Mouse (Mus musculus): ENCODE measurements around the gene Mcrip1. TPM values are rescaled to one million over a fixed set of nuclear protein-coding genes. Genes with fewer than 3 reads are reported as not detected.
"Not testable (repeated sequence)": the region's sequence is repeated elsewhere in the genome, so short reads cannot be mapped to it uniquely, and the experiment has no call there.

Gene Mcrip1
- total RNA-seq, 2 experiments from 2014 or later = 21.7 to 22.1 TPM

- Histone ChIP-seq H3K27ac (peak within 1 kb of the TSS; percentile 99), H3K4me3 (peak within 1 kb of the TSS; percentile 76)
- intact Hi-C loops (cut with DNase I) = loop anchor here (1.0 kb wide), 1 partner anchor 22 kb away; the partner anchor contains the start of gene Ppp1r27
- no peak for TF ChIP-seq CTCF (IDR thresholded peaks at IDR 0.05)
- peak; percentile 100 for DNase-seq
Observed at GRCm38 (mm10) chr11:120572752-120573584, 23.4 kb upstream of the Mcrip1 start, which contains the start of gene P4hb. TSS of gene P4hb (minus strand) at chr11:120573253.

- no peak for TF ChIP-seq CTCF (IDR thresholded peaks at IDR 0.05)
- Histone ChIP-seq H3K4me3 (peak overlapping the region; percentile 76), H3K27ac (peak overlapping the region; percentile 99)
- intact Hi-C loops (cut with DNase I) = loop anchor here (1.0 kb wide), 1 partner anchor 21 kb away; the partner anchor contains the start of gene Ppp1r27
- no peak for DNase-seq
Observed at GRCm38 (mm10) chr11:120572417-120572751, 22.9 kb upstream of the Mcrip1 start.

GRCm38 (mm10) chr11:120571754-120572416, 22.4 kb upstream of the Mcrip1 start:
- peak overlapping the region; percentile 99 for H3K27ac ChIP-seq

DNA sequence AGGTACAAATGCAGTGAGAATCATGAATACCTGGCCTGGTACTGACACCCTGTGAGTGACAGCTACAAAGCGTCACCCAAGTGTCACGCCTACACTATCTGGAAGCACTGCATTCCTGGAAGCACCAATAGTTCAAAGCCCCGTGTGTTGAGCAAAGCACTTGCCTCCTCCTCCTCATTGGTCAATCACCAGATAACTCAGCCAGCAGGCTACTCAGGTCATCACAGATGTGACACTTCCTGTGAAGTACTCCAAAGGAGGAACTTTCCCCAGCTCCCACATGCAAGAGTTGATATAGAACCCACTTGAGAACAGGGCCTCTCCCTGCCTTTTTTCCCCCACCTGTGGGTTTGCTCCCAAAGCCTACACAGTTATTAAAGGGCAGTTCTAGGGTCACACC, 21.6 kb upstream of the Mcrip1 start:
- intact Hi-C loops (cut with DNase I) = no loop called here
- DNase-seq = no peak
- H3K4me3 ChIP-seq = peak overlapping the region; percentile 76

More at GRCm38 (mm10) chr11:120571754-120572416, 22.4 kb upstream of the Mcrip1 start:
- no peak for TF ChIP-seq CTCF (IDR thresholded peaks at IDR 0.05)
- no peak for DNase-seq
- H3K4me3 ChIP-seq = peak overlapping the region; percentile 76
- intact Hi-C loops (cut with DNase I) = loop anchor here (1.0 kb wide), 1 partner anchor 21 kb away; the partner anchor contains the start of gene Ppp1r27

DNA sequence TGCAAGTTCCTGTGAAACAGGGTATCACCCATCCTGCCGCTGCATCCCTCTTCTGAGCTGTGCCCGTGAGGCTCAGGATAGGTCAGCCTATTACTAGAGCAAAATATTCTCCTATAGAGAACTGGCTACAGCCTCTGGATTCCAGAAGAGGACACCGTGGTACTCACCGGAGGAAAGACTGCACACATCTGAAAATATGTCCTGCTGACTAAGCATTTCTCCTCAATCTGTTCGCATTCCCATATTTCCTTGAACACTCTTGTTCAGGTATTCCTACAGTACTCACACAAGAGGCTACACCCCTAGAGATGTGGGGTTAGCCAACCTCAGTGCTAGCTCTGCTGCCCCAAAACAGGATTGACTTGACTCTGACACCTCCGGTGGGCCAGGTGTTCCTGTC, 18.8 kb upstream of the Mcrip1 start:
- intact Hi-C loops (cut with DNase I) = no loop called here
- TF ChIP-seq CTCF (IDR thresholded peaks at IDR 0.05) = no peak
- Histone ChIP-seq H3K4me3 (no peak overlapping the region; the same call in 1 of the 2 replicates), H3K27ac (no peak overlapping the region)
- no peak for DNase-seq

More for the DNA sequence above, 21.6 kb upstream of the Mcrip1 start:
- H3K27ac ChIP-seq = 0 out of 2 replicates have a peak overlapping the region, but pooled peaks have one; percentile 99
- TF ChIP-seq CTCF (IDR thresholded peaks at IDR 0.05) = no peak

GRCm38 (mm10) chr11:120565114-120565513, 15.6 kb upstream of the Mcrip1 start:
- no peak for TF ChIP-seq CTCF (IDR thresholded peaks at IDR 0.05)
- intact Hi-C loops (cut with DNase I) = no loop called here
- no peak for DNase-seq
- Histone ChIP-seq H3K4me3 (no peak overlapping the region), H3K27ac (no peak overlapping the region)

DNA sequence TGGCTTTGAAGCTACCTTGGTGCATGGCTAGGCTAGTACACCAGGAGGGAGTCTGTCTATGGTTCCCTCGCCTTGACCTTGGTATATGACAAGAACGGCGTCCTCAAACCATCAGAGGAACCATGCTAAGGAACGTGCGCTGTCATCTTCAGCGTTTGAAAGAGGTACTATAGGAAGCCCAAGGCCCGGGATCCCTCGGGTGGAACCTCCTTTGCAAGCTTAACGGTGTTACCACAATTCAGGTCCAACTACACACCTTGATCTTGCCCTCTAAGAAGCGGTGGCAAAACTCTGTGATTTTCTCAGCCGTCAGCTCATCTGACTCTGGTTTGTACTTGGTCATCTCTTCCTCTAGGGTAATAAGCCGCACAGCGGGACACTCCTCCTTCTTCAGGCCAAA, 13.4 kb upstream of the Mcrip1 start:
- intact Hi-C loops (cut with DNase I) = no loop called here

DNA sequence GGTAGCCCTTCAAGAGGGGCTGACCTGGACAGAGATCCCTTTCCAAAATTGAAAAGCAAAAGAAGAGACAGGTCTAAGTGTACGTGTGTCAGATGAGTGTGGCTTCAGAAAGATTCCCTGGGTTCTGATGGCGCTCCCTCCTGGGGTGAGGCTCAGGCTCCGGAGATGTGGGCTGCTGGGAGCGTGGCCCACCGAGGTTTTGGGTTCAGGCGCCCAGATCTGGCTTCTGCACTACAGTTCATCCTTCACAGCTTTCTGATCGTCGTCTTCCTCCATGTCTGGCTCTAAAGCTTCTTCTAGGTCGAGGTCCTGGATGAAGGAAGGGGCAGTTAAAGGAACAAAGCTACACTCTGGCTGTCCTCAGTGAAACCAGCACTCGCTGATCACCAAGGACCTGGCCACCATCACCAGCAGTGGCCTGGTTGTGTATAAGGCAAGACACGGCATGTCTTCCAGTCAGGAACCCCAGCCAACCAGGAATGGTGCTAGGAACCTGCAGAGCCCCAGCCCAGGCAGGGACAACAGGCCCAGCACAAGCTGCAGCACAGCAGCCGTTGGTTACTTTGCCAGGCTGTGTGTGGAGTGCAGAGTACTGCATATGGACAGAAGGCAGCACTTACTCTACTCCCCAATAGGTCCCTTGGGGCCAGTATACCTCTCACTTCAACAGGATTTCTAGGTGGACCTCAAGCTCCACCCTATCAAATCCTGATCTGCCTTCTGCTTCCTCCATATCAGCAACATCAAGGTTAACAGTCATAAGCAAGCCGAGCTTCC, 11.6 kb upstream of the Mcrip1 start:
- Histone ChIP-seq H3K4me3 (no peak overlapping the region), H3K27ac (no peak overlapping the region)
- DNase-seq = peak; percentile 13
- intact Hi-C loops (cut with DNase I) = no loop called here
- TF ChIP-seq CTCF (IDR thresholded peaks at IDR 0.05) = no peak

More for the DNA sequence above, 13.4 kb upstream of the Mcrip1 start:
- TF ChIP-seq CTCF (IDR thresholded peaks at IDR 0.05) = no peak
- peak; percentile 4 for DNase-seq
- H3K27ac ChIP-seq = no peak overlapping the region
- H3K4me3 ChIP-seq = no peak overlapping the region

DNA sequence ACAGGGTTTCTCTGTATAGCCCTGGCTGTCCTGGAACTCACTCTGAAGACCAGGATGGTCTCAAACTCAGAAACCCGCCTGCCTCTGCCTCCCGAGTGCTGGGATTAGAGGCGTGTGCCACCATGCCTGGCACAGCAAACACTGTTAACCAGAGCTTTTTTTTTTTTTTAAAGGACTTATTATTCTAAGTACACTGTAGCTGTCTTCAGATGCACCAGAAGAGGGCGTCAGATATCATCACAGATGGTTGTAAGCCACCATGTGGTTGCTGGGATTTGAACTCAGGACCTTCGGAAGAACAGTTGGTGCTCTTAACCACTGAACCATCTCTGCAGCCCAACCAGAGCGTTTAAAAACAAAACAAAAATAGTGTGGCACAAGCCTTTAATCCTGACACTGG, 9.3 kb upstream of the Mcrip1 start:
- H3K4me3 ChIP-seq; intact Hi-C loops (cut with DNase I); H3K27ac ChIP-seq; DNase-seq: not testable (repeated sequence)

DNA sequence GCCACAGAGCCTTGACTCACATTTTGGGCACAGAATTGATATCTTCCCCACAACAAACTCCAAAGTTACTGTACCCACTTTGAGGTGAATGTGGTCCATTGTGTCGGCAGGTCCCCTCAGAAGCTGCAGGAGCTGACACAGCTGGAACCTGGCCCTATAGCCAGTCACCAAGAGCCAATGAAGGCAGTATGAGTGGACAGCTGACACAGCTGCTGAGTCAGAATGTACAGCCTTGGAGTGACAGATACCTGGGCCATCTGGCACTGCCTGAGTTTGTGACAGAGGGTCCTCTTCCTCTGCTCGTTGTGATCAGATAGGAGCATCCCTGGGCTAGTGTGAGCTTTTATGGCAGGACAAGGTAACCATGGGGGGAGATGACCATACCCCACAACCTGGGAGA, 5.7 kb upstream of the Mcrip1 start:
- intact Hi-C loops (cut with DNase I) = no loop called here
- H3K27ac ChIP-seq = peak overlapping the region; percentile 86
- peak overlapping the region; percentile 41 for H3K4me3 ChIP-seq
- no peak for TF ChIP-seq CTCF (IDR thresholded peaks at IDR 0.05)
- DNase-seq = peak; percentile 63

DNA sequence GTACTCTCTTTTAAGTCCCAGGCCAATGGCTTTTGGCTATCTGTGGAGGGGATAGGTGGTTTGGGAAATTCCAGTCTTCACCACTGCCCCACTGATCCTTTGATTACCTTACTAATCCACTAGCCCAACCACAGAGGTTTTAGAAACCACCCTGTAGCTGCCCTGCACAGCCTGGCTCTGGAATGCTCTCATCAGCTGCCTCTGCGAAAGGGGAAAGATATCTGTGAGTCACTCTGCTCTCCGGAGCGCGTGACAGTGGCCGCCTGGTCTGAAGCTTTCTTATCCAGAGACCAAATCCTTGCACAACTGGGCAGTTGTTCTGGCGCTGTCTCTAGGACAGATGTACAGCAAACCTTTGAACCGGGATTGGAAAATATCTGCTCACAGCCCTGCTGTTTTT, 5.3 kb upstream of the Mcrip1 start:
- no peak for TF ChIP-seq CTCF (IDR thresholded peaks at IDR 0.05)

GRCm38 (mm10) chr11:120552736-120553135, 3.2 kb upstream of the Mcrip1 start:
- H3K4me3 ChIP-seq = no peak overlapping the region
- peak overlapping the region; percentile 38; the same call in 1 of the 2 replicates for H3K27ac ChIP-seq
- intact Hi-C loops (cut with DNase I) = no loop called here
- TF ChIP-seq CTCF (IDR thresholded peaks at IDR 0.05) = no peak
- DNase-seq = peak; percentile 71

More for the DNA sequence above, 5.3 kb upstream of the Mcrip1 start:
- H3K27ac ChIP-seq = peak overlapping the region; percentile 86
- peak overlapping the region; percentile 41 for H3K4me3 ChIP-seq
- DNase-seq = peak; percentile 74
- intact Hi-C loops (cut with DNase I) = no loop called here

All from gastrocnemius, adult 2 months (tissue).